Mouse (Mus musculus) hindbrain, embryonic 13.5 days (tissue): ENCODE measurements at regions not wholly inside any gene's neighbourhood (a gene's known extent, or its start where the extent isn't known, plus 50 kb on each side); places are given as distances from the start of the nearest gene placed in this dataset.

ENCODE experiments used
- ATAC-seq: fragments of 200-750 bp; cut with Nextera tagmentation; 2 replicates; pipeline ENCODE4 v1.8.0; 2017; ENCODE audit warnings: moderate TSS enrichment; ENCODE audit not compliant: low FRiP score
- H3K27ac ChIP-seq: fragments of 300-500 bp; sonication (generic); 2 replicates; pipeline ENCODE4 v1.5.1; 2015; ENCODE audit warnings: inconsistent platforms, mild to moderate bottlenecking, moderate library complexity
- H3K27me3 ChIP-seq: fragments of 300-500 bp; sonication (generic); 2 replicates; pipeline ENCODE4 v1.6.1; 2015; ENCODE audit warnings: mild to moderate bottlenecking, inconsistent platforms
- H3K36me3 ChIP-seq: fragments of 300-500 bp; sonication (generic); 2 replicates; pipeline ENCODE4 v1.6.1; 2015; ENCODE audit warnings: mild to moderate bottlenecking, inconsistent platforms
- H3K4me1 ChIP-seq: fragments of 300-500 bp; sonication (generic); replicated peaks from 2 replicates; pipeline ENCODE4 v1.6.1; 2015; ENCODE audit warnings: inconsistent platforms
- H3K4me2 ChIP-seq: fragments of 300-500 bp; sonication (generic); 2 replicates; pipeline ENCODE4 v1.6.1; 2015; ENCODE audit warnings: inconsistent platforms, mild to moderate bottlenecking, moderate library complexity
- H3K4me3 ChIP-seq: fragments of 300-500 bp; sonication (generic); 2 replicates; pipeline ENCODE4 v1.5.1; 2015; ENCODE audit warnings: mild to moderate bottlenecking, inconsistent platforms
- H3K9ac ChIP-seq: fragments of 300-500 bp; sonication (generic); 2 replicates; pipeline ENCODE4 v1.6.1; 2015; ENCODE audit warnings: mild to moderate bottlenecking, inconsistent platforms
- H3K9me3 ChIP-seq: fragments of 300-500 bp; sonication (generic); 2 replicates; pipeline ENCODE4 v1.6.1; 2016; ENCODE audit warnings: inconsistent platforms
- WGBS: fragments of 180-500 bp; shearing (Covaris S2); methylation state at CpG from one replicate; pipeline ENCODE4 v1.1.7; 2015; 5-methylcytosine and 5-hydroxymethylcytosine counted together

GRCm38 (mm10) chr3:41467857-41468256 is 87.7 kb upstream of the Jade1 start:
- Histone ChIP-seq H3K36me3 (no peaks in the 10 kb centered on the region), H3K27ac (no peak overlapping the region), H3K9me3 (no peaks in the 10 kb centered on the region), H3K27me3 (no peaks in the 10 kb centered on the region), H3K4me3 (no peak overlapping the region), H3K9ac (no peak overlapping the region), H3K4me2 (no peak overlapping the region), H3K4me1 (no peaks in the 10 kb centered on the region)
- no peak for ATAC-seq
- WGBS: 85% methylated on average over 1 of the region's 1 CpGs

- 75% methylated on average over 2 of the region's 2 CpGs for WGBS
- Histone ChIP-seq H3K9me3 (no peaks in the 10 kb centered on the region), H3K4me1 (no peaks in the 10 kb centered on the region), H3K4me2 (no peak overlapping the region), H3K27ac (no peak overlapping the region), H3K9ac (no peak overlapping the region), H3K36me3 (no peaks in the 10 kb centered on the region), H3K27me3 (no peaks in the 10 kb centered on the region), H3K4me3 (no peak overlapping the region)
- no peak for ATAC-seq
Measured at GRCm38 (mm10) chr3:41465893-41466292, 89.6 kb upstream of the Jade1 start.

GRCm38 (mm10) chr3:41462953-41463644 is 92.4 kb upstream of the Jade1 start:
- H3K4me3 ChIP-seq: no peak overlapping the region
- H3K4me1 ChIP-seq: no peaks in the 10 kb centered on the region
- H3K27me3 ChIP-seq: no peaks in the 10 kb centered on the region
- no peak overlapping the region for H3K27ac ChIP-seq
- H3K36me3 ChIP-seq: no peaks in the 10 kb centered on the region
- ATAC-seq: no peak
- 79% methylated on average over 11 of the region's 11 CpGs for WGBS
- no peak overlapping the region for H3K4me2 ChIP-seq
- no peaks in the 10 kb centered on the region for H3K9me3 ChIP-seq
- no peak overlapping the region for H3K9ac ChIP-seq

GRCm38 (mm10) chr3:41460131-41460530 is 95.4 kb upstream of the Jade1 start:
- 93% methylated on average over 4 of the region's 4 CpGs for WGBS
- Histone ChIP-seq H3K9me3 (no peaks in the 10 kb centered on the region), H3K27ac (no peak overlapping the region), H3K27me3 (no peaks in the 10 kb centered on the region), H3K9ac (no peak overlapping the region), H3K4me2 (no peak overlapping the region), H3K4me3 (no peak overlapping the region), H3K36me3 (no peaks in the 10 kb centered on the region), H3K4me1 (no peaks in the 10 kb centered on the region)
- no peak for ATAC-seq

DNA sequence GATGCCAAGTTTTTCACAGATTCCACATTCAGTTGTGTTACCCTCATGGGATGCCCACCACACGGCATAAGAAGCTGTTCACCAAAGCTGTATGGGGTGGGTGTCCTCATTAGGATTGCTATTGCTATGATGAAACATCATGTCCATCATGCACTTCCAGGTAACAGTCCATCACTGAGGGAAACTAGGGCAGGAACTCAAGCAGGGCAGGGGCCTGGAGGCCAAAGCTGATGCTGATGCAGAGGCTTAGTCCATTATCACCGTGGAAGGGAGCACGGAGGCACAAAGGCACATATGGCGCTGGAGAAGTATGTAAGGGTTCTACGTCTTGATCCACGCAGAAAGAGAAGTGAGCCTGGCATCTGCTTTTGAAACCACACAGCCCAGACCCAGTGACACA is 97.4 kb upstream of the Jade1 start:
- H3K27me3 ChIP-seq: no peaks in the 10 kb centered on the region
- no peak overlapping the region for H3K9ac ChIP-seq
- 96% methylated on average over 6 of the region's 6 CpGs for WGBS
- H3K4me1 ChIP-seq: no peaks in the 10 kb centered on the region
- ATAC-seq: no peak
- H3K27ac ChIP-seq: no peak overlapping the region
- H3K4me2 ChIP-seq: no peak overlapping the region
- no peaks in the 10 kb centered on the region for H3K9me3 ChIP-seq
- H3K36me3 ChIP-seq: no peaks in the 10 kb centered on the region
- H3K4me3 ChIP-seq: no peak overlapping the region

DNA sequence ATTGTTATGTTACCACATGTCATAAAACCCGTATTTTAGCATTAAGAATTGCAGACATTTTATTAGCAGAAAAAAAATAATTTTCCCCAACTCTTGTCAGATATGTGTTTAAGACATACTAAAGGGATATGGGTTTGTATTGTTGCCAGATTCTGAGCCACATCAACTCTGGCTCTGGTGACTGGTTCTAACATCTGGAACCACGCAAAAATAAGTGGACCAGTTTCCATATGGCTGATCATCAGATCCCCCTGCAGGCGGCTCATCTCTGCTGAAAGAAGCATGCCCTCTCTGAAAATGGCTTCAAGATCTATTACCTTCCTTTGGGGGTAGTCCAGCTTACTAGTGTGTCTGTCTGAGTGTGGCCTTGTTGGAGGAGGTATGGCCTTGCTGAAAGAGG is 102.0 kb upstream of the Jade1 start:
- Histone ChIP-seq H3K4me3 (no peak overlapping the region), H3K36me3 (no peaks in the 10 kb centered on the region), H3K27me3 (no peaks in the 10 kb centered on the region), H3K27ac (no peak overlapping the region), H3K9me3 (no peaks in the 10 kb centered on the region), H3K9ac (no peak overlapping the region), H3K4me1 (no peaks in the 10 kb centered on the region), H3K4me2 (no peak overlapping the region)
- ATAC-seq: no peak
- WGBS: 76% methylated on average over 3 of the region's 3 CpGs

DNA sequence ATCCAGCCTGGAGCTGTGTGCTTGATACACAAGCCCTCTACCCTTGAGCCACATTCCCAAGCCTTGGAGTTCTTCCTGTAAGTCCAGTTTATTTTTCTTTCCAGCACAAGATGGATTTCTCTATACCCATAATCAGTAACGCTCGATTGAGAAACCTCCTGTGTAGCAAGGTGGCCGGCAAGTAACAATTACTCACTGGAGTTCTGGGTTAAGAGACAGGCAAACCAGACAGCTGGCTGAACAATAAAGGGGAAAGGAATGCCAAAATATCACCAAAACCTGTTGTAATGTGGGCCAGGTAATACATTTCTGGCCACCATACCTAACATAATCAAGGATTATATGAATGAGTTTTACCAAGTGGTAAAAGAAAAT is 102.8 kb upstream of the Jade1 start:
- Histone ChIP-seq H3K27me3 (no peaks in the 10 kb centered on the region), H3K27ac (no peak overlapping the region), H3K4me3 (no peak overlapping the region), H3K9ac (no peak overlapping the region), H3K36me3 (no peaks in the 10 kb centered on the region), H3K4me1 (no peaks in the 10 kb centered on the region), H3K4me2 (no peak overlapping the region), H3K9me3 (no peaks in the 10 kb centered on the region)
- ATAC-seq: no peak
- 74% methylated on average over 3 of the region's 3 CpGs for WGBS

- Histone ChIP-seq H3K27ac (no peak overlapping the region), H3K4me3 (no peak overlapping the region), H3K4me2 (no peak overlapping the region), H3K36me3 (no peaks in the 10 kb centered on the region), H3K9me3 (no peaks in the 10 kb centered on the region), H3K27me3 (no peaks in the 10 kb centered on the region), H3K9ac (no peak overlapping the region), H3K4me1 (no peaks in the 10 kb centered on the region)
- ATAC-seq: no peak
- 74% methylated on average over 3 of the region's 3 CpGs for WGBS
Measured at GRCm38 (mm10) chr3:41452020-41452715, 103.4 kb upstream of the Jade1 start.

GRCm38 (mm10) chr3:41450696-41451095 is 104.8 kb upstream of the Jade1 start:
- no peak overlapping the region for H3K27ac ChIP-seq
- no peaks in the 10 kb centered on the region for H3K4me1 ChIP-seq
- H3K4me2 ChIP-seq: no peak overlapping the region
- no peaks in the 10 kb centered on the region for H3K9me3 ChIP-seq
- ATAC-seq: no peak
- no peaks in the 10 kb centered on the region for H3K27me3 ChIP-seq
- H3K36me3 ChIP-seq: no peaks in the 10 kb centered on the region
- WGBS: 73% methylated on average over 1 of the region's 1 CpGs
- no peak overlapping the region for H3K4me3 ChIP-seq
- H3K9ac ChIP-seq: no peak overlapping the region

GRCm38 (mm10) chr3:41444243-41444753 is 111.2 kb upstream of the Jade1 start:
- Histone ChIP-seq H3K36me3 (no peaks in the 10 kb centered on the region), H3K9ac (no peak overlapping the region), H3K27me3 (no peaks in the 10 kb centered on the region), H3K4me1 (no peaks in the 10 kb centered on the region), H3K4me2 (no peak overlapping the region), H3K4me3 (no peak overlapping the region), H3K27ac (no peak overlapping the region), H3K9me3 (no peaks in the 10 kb centered on the region)
- no peak for ATAC-seq
- 91% methylated on average over 9 of the region's 9 CpGs for WGBS

- H3K27me3 ChIP-seq: no peaks in the 10 kb centered on the region
- 95% methylated on average over 8 of the region's 8 CpGs for WGBS
- H3K27ac ChIP-seq: no peak overlapping the region
- H3K9ac ChIP-seq: no peak overlapping the region
- no peaks in the 10 kb centered on the region for H3K4me1 ChIP-seq
- no peak overlapping the region for H3K4me2 ChIP-seq
- no peak for ATAC-seq
- no peaks in the 10 kb centered on the region for H3K9me3 ChIP-seq
- H3K4me3 ChIP-seq: no peak overlapping the region
- H3K36me3 ChIP-seq: no peaks in the 10 kb centered on the region
Measured at GRCm38 (mm10) chr3:41436238-41436637, 119.3 kb upstream of the Jade1 start.

- no peaks in the 10 kb centered on the region for H3K36me3 ChIP-seq
- WGBS: 62% methylated on average over 3 of the region's 3 CpGs
- no peaks in the 10 kb centered on the region for H3K27me3 ChIP-seq
- H3K27ac ChIP-seq: no peak overlapping the region
- no peak for ATAC-seq
- no peak overlapping the region for H3K9ac ChIP-seq
- no peak overlapping the region for H3K4me3 ChIP-seq
- H3K4me1 ChIP-seq: no peaks in the 10 kb centered on the region
- H3K9me3 ChIP-seq: no peaks in the 10 kb centered on the region
- H3K4me2 ChIP-seq: no peak overlapping the region
Measured at GRCm38 (mm10) chr3:41433106-41433505, 122.4 kb upstream of the Jade1 start.

DNA sequence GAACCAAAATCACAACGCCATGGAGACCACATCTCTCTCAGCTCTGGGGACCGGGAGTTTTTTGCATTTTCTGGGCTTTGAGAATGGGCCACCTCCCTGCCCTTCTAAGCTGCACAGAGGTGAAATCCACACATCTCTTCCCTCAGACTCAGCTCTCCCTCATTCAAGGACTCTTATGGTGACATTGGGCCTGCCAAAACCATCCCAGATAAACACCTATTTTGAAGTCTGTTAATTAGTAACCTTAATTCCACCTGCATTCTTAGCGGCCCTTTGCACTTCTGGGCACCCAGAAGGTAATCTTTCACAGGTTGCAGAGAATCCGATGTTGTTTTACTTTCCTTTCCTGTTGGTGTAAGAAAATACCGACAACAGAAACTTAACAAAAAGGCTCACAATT is 123.2 kb upstream of the Jade1 start:
- Histone ChIP-seq H3K4me3 (no peak overlapping the region), H3K9me3 (no peaks in the 10 kb centered on the region), H3K36me3 (no peaks in the 10 kb centered on the region), H3K27ac (no peak overlapping the region), H3K4me2 (no peak overlapping the region), H3K4me1 (no peaks in the 10 kb centered on the region), H3K9ac (no peak overlapping the region), H3K27me3 (no peaks in the 10 kb centered on the region; the same call in 1 of the 2 replicates)
- 83% methylated on average over 5 of the region's 5 CpGs for WGBS
- ATAC-seq: no peak
